Mouse (Mus musculus): ENCODE results near the gene Adpgk.

DNA sequence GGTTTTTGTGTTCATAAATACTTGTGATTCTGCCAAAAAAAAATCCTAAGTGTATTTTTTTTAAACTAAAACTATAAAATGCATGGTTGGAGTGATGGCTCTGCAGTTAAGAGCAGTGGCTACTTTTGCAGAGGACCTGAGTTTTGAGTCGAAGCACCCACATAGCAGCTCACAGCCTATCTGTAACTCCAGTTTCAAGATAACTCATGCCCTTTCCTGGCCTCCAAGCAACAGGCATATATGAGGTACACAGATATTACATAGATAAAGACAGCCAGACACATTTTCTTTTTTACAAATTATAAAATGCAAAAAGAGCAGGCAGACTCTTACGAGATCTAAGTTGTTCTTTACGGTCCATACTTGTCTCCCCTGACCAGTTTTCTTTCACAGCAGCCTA, 45.2 kb downstream of the Adpgk start:
- TF ChIP-seq CTCF (IDR thresholded peaks at IDR 0.05; ENCODE audit: extremely low read depth, insufficient read length, insufficient replicate concordance, low read depth, low read length) (no peak), POLR2A (IDR thresholded peaks at IDR 0.05; ENCODE audit: low read depth, low read length) (no peak)

Measured in small intestine, adult 2 months (tissue).